Mouse (Mus musculus) forebrain, embryonic 13.5 days (tissue): Measurements from ENCODE around the gene Samd10. TPM values are rescaled to one million over a fixed set of nuclear protein-coding genes. Genes with fewer than 3 reads are reported as not detected.

Source experiments
- ATAC-seq: fragments of 200-750 bp; cut with Nextera tagmentation; 2 replicates; pipeline ENCODE4 v1.8.0; 2017
- H3K27ac ChIP-seq: fragments of 300-500 bp; sonication (generic); 2 replicates; pipeline ENCODE4 v1.5.1; 2015; ENCODE audit warnings: inconsistent platforms, mild to moderate bottlenecking, moderate library complexity
- H3K27me3 ChIP-seq: fragments of 300-500 bp; sonication (generic); 2 replicates; pipeline ENCODE4 v1.6.1; 2015; ENCODE audit warnings: mild to moderate bottlenecking, inconsistent platforms
- H3K36me3 ChIP-seq: fragments of 300-500 bp; sonication (generic); 2 replicates; pipeline ENCODE4 v1.6.1; 2015; ENCODE audit warnings: mild to moderate bottlenecking, inconsistent platforms; ENCODE audit not compliant: poor library complexity, severe bottlenecking
- H3K4me1 ChIP-seq: fragments of 300-500 bp; sonication (generic); 2 replicates; pipeline ENCODE4 v1.6.1; 2015; ENCODE audit warnings: inconsistent platforms
- H3K4me2 ChIP-seq: fragments of 300-500 bp; sonication (generic); 2 replicates; pipeline ENCODE4 v1.6.1; 2015; ENCODE audit warnings: inconsistent platforms, mild to moderate bottlenecking, moderate library complexity
- H3K4me3 ChIP-seq: fragments of 300-500 bp; sonication (generic); 2 replicates; pipeline ENCODE4 v1.5.1; 2015; ENCODE audit warnings: mild to moderate bottlenecking, inconsistent platforms
- H3K9ac ChIP-seq: fragments of 300-500 bp; sonication (generic); 2 replicates; pipeline ENCODE4 v1.6.1; 2015; ENCODE audit warnings: mild to moderate bottlenecking, inconsistent platforms
- H3K9me3 ChIP-seq: fragments of 300-500 bp; sonication (generic); replicated peaks from 2 replicates; pipeline ENCODE4 v1.6.1; 2016; ENCODE audit warnings: inconsistent platforms
- WGBS: fragments of 180-500 bp; shearing (Covaris S2); methylation state at CpG from one replicate; pipeline ENCODE4 v1.1.7; 2015; 5-methylcytosine and 5-hydroxymethylcytosine counted together
- polyA plus RNA-seq: library from polyadenylated mRNA; unstranded; fragments of >200 nt; fragmentation: Nextera tagmentation; extraction: Ambion mirVana; gene quantifications from 2 replicates; pipeline ENCODE4 v1.2.1, GENCODE M21; 2015

The Samd10 gene
- polyA plus RNA-seq, 1 experiment from 2014 or later, result 88.7 TPM

DNA sequence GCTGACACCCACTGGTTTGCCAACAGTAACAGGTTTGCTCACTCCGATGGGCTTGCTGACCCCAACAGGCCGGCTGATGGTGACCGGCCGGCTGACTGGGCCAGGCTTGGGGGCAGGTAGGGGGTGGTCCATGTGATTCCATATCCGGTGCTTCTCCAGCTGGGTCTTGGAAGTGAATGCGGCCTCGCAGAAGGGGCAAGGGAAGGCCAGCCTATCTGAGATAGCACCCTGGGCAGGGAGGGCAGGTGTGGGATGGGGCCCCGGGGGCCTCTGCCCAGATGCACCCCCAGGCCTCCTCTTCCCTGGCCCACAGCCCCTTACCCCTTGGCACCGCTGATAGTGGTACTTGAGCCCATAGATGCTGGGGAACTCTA lies 9.3 kb downstream of the Samd10 start:
- H3K9ac ChIP-seq, result no peak overlapping the region
- no peak overlapping the region for H3K4me3 ChIP-seq
- no peaks in the 10 kb centered on the region for H3K27me3 ChIP-seq
- no peak for ATAC-seq
- peaks cover 57% of the 10 kb centered on the region for H3K36me3 ChIP-seq
- H3K27ac ChIP-seq, result no peak overlapping the region
- peaks cover 21% of the 10 kb centered on the region for H3K4me1 ChIP-seq
- no peak overlapping the region for H3K4me2 ChIP-seq
- no peaks in the 10 kb centered on the region for H3K9me3 ChIP-seq
- WGBS, result 94% methylated on average over 9 of the region's 9 CpGs

GRCm38 (mm10) chr2:181589011-181589731 lies 9.8 kb downstream of the Samd10 start:
- 96% methylated on average over 10 of the region's 10 CpGs for WGBS
- H3K9me3 ChIP-seq, result no peaks in the 10 kb centered on the region
- peaks cover 21% of the 10 kb centered on the region for H3K4me1 ChIP-seq
- H3K4me3 ChIP-seq, result no peak overlapping the region
- no peak overlapping the region for H3K4me2 ChIP-seq
- H3K36me3 ChIP-seq, result peaks cover 63% of the 10 kb centered on the region
- no peaks in the 10 kb centered on the region for H3K27me3 ChIP-seq
- H3K27ac ChIP-seq, result no peak overlapping the region
- no peak overlapping the region for H3K9ac ChIP-seq
- no peak for ATAC-seq

DNA sequence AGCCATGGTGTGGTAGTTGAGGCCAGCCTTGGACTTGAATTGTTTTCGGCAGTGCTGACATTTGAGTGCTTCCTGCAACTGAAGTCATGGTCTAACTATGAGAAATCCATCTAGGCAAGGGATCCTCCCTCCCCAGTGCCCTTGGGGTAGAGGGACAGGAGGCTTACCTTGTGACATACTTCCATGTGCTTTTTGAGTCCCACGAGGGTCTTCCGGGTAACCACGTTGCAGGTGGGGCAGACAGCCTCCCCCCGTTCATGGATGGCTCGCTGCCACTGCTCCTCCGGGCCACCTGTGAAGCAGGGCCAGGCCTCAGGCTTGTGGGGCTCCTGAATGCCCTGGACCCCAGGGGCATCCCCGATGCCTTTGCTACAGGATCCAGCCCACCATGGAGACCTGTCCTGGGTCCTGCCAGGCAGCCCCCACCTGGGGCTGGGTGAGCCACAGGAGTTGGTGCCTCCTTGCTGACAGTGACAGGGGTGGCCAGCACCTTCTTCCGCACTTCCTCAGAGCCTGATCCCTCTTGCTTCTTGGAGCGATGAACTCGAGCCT lies 10.7 kb downstream of the Samd10 start:
- WGBS, result 91% methylated on average over 11 of the region's 11 CpGs
- ATAC-seq, result no peak
- no peak overlapping the region for H3K4me3 ChIP-seq
- H3K4me2 ChIP-seq, result no peak overlapping the region
- H3K27me3 ChIP-seq, result no peaks in the 10 kb centered on the region
- no peaks in the 10 kb centered on the region for H3K9me3 ChIP-seq
- no peak overlapping the region for H3K27ac ChIP-seq
- peaks cover 71% of the 10 kb centered on the region for H3K36me3 ChIP-seq
- H3K4me1 ChIP-seq, result peaks cover 20% of the 10 kb centered on the region
- no peak overlapping the region for H3K9ac ChIP-seq

DNA sequence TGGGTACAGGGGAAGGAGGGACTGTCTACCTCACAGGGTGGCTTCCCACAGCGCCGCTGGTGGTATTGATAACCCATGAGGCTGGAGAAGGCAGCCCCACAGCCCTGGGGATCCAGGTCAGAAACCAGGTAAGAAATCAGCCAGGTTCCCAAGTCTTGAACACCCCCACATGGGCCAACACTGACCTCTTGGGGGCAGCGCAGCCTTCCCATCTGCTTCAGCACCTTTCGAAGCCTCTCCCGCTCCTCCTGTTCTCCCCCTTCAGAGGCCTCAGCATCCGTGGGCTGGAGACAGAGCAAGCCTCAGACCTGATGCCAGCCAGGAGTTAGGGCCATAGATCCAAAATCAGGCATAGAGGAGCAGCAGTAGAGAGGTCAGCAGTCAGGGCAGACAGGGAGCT lies 11.2 kb downstream of the Samd10 start:
- peaks cover 71% of the 10 kb centered on the region for H3K36me3 ChIP-seq
- no peak overlapping the region for H3K27ac ChIP-seq
- no peak for ATAC-seq
- H3K9me3 ChIP-seq, result no peaks in the 10 kb centered on the region
- no peaks in the 10 kb centered on the region for H3K27me3 ChIP-seq
- H3K4me3 ChIP-seq, result no peak overlapping the region
- no peak overlapping the region for H3K9ac ChIP-seq
- no peak overlapping the region for H3K4me2 ChIP-seq
- H3K4me1 ChIP-seq, result peaks cover 15% of the 10 kb centered on the region
- 83% methylated on average over 6 of the region's 6 CpGs for WGBS

DNA sequence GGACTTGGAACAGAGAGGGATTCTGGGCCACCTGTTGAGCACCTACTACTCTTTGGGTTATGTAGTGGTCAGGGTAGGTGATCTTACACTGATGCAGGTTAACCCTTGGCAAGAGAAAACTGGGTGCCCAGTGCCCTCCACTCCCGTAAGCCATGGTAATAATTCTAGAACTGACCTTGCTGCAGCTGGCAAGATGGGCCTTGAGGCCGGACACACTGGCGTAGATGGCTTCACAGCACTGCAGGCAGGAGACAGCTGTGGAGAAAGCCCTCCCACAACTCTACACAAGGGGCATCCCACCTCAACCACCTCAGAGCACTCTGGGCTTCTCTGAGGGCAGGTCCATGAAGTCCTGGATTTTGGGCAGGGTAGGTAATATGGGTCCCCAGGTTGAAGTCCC lies 12.9 kb downstream of the Samd10 start:
- Histone ChIP-seq H3K36me3 (peaks cover 71% of the 10 kb centered on the region), H3K4me3 (no peak overlapping the region), H3K9me3 (no peaks in the 10 kb centered on the region)

DNA sequence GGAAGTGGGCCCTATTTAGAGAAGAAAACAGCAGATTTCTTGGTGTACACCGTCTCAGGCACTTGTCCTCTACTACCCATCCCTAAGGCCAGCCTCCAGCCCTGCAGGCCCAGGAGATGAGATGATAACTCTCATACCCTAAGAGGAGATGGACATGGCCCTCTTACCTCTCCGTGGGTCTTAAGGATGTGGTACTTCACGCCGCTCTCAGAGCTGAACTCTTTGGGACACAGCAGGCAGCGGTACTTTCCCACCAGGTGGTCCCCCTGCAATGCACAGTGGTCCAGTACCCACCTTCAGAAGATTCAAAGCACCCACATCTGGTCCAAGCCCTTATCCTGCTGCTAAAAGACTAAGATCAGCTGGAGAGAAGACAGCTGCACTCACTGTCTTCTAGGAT lies 13.5 kb downstream of the Samd10 start:
- Histone ChIP-seq H3K9ac (no peak overlapping the region), H3K4me2 (no peak overlapping the region), H3K9me3 (no peaks in the 10 kb centered on the region), H3K27me3 (no peaks in the 10 kb centered on the region), H3K4me1 (peaks cover 10% of the 10 kb centered on the region), H3K36me3 (peaks cover 71% of the 10 kb centered on the region), H3K27ac (no peak overlapping the region), H3K4me3 (no peak overlapping the region)
- no peak for ATAC-seq
- WGBS, result 91% methylated on average over 5 of the region's 5 CpGs

More for the DNA sequence above, 12.9 kb downstream of the Samd10 start:
- H3K27me3 ChIP-seq, result no peaks in the 10 kb centered on the region
- no peak for ATAC-seq
- no peak overlapping the region for H3K4me2 ChIP-seq
- H3K4me1 ChIP-seq, result peaks cover 12% of the 10 kb centered on the region
- H3K27ac ChIP-seq, result no peak overlapping the region
- WGBS, result 95% methylated on average over 3 of the region's 3 CpGs
- H3K9ac ChIP-seq, result no peak overlapping the region

DNA sequence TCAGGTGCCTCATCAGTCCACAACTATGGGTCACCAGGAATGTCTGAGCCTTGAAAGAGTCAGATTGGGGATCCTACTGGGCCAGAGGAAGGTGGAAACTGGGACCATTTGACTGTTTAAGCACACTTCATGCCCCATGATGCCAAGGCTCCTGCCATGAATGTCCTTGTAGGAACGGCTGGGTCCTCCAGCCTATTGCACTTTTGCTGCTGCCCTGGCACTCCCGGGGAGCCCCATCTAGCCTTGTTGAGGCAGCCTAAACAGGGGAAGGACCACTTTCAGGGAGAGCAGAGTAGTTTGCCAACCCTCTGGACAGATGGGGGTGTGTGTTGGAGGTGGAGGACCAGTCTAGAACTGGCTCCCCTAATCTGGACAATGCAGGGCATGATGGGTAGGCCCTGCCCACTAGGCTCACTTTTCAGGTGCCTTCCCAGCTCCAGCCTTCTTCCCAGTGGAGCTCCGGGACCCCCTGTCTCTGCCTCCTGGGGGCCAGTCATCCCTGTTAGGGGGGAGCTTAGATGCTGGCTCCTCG lies 14.5 kb downstream of the Samd10 start, which contains the start of gene Uckl1:
TSS of gene Uckl1 (minus strand) at position 482 of the 532 bp plus-strand sequence.
- Histone ChIP-seq H3K9ac (no peak within 1 kb of the TSS), H3K36me3 (peaks cover 62% of the 10 kb centered on the region), H3K4me3 (no peak within 1 kb of the TSS), H3K9me3 (no peaks in the 10 kb centered on the region), H3K27me3 (no peaks in the 10 kb centered on the region), H3K4me1 (peaks cover 16% of the 10 kb centered on the region), H3K27ac (no peak within 1 kb of the TSS), H3K4me2 (no peak within 1 kb of the TSS)
- WGBS, result 84% methylated on average over 4 of the region's 4 CpGs
- ATAC-seq, result no peak

GRCm38 (mm10) chr2:181583460-181584257 lies 15.4 kb downstream of the Samd10 start:
- peaks cover 53% of the 10 kb centered on the region for H3K36me3 ChIP-seq
- H3K9me3 ChIP-seq, result no peaks in the 10 kb centered on the region
- H3K27ac ChIP-seq, result no peak overlapping the region
- no peak for ATAC-seq
- no peak overlapping the region for H3K4me2 ChIP-seq
- H3K4me1 ChIP-seq, result peaks cover 16% of the 10 kb centered on the region
- WGBS, result 90% methylated on average over 3 of the region's 3 CpGs
- no peak overlapping the region for H3K4me3 ChIP-seq
- H3K9ac ChIP-seq, result no peak overlapping the region
- H3K27me3 ChIP-seq, result no peaks in the 10 kb centered on the region

- Histone ChIP-seq H3K4me3 (no peak overlapping the region), H3K27ac (no peak overlapping the region), H3K4me2 (no peak overlapping the region), H3K9ac (no peak overlapping the region), H3K4me1 (peaks cover 16% of the 10 kb centered on the region), H3K9me3 (no peaks in the 10 kb centered on the region), H3K27me3 (no peaks in the 10 kb centered on the region), H3K36me3 (peaks cover 46% of the 10 kb centered on the region)
- 84% methylated on average over 1 of the region's 1 CpGs for WGBS
- no peak for ATAC-seq
These were observed 16.1 kb downstream of the Samd10 start for GRCm38 (mm10) chr2:181582939-181583338.

DNA sequence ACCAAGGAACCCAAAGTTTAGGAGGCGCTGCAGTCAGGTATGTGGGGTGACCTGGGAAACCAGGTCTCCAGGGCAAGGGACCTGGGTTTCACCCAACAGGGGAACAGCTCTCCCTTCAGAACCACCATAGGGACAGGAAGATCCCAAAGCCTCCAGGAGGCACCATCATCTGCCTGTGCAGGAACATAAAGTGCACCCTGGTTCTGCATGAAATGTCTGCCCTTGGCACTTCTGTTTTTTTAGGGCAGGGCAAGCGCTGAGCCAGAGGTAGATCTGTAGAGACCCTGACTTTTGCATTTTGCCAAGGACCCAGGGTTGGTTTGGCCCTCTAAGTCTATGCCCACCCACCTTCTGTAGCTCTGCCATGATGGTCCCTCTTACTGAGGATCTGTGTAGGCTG lies 16.7 kb downstream of the Samd10 start:
- 83% methylated on average over 2 of the region's 2 CpGs for WGBS
- Histone ChIP-seq H3K9ac (0 out of 2 replicates have a peak overlapping the region, but pooled peaks have one; percentile 87), H3K4me2 (peak overlapping the region; percentile 92), H3K27ac (0 out of 2 replicates have a peak overlapping the region, but pooled peaks have one; percentile 86), H3K36me3 (peaks cover 40% of the 10 kb centered on the region), H3K27me3 (no peaks in the 10 kb centered on the region), H3K4me1 (peaks cover 16% of the 10 kb centered on the region), H3K9me3 (no peaks in the 10 kb centered on the region), H3K4me3 (peak overlapping the region; percentile 71; the same call in 1 of the 2 replicates)
- no peak for ATAC-seq

- H3K4me1 ChIP-seq, result peaks cover 16% of the 10 kb centered on the region
- no peaks in the 10 kb centered on the region for H3K27me3 ChIP-seq
- under 1% methylated on average over 49 of the region's 49 CpGs for WGBS
- peak; percentile 87 for ATAC-seq
- no peaks in the 10 kb centered on the region for H3K9me3 ChIP-seq
- peak overlapping the region; percentile 71 for H3K4me3 ChIP-seq
- H3K27ac ChIP-seq, result peak overlapping the region; percentile 86
- H3K36me3 ChIP-seq, result peaks cover 32% of the 10 kb centered on the region
- H3K4me2 ChIP-seq, result peak overlapping the region; percentile 92
- peak overlapping the region; percentile 87 for H3K9ac ChIP-seq
These were observed 17.5 kb downstream of the Samd10 start for GRCm38 (mm10) chr2:181581402-181582120.
